Mouse (Mus musculus): ENCODE data around the gene Arhgdia. TPM values are rescaled to one million over a fixed set of nuclear protein-coding genes. Genes with fewer than 3 reads are reported as not detected.

Arhgdia gene
- 989 and 1,139 TPM in 2 replicates for polyA plus RNA-seq (2012; ENCODE audit: low replicate concordance)

DNA sequence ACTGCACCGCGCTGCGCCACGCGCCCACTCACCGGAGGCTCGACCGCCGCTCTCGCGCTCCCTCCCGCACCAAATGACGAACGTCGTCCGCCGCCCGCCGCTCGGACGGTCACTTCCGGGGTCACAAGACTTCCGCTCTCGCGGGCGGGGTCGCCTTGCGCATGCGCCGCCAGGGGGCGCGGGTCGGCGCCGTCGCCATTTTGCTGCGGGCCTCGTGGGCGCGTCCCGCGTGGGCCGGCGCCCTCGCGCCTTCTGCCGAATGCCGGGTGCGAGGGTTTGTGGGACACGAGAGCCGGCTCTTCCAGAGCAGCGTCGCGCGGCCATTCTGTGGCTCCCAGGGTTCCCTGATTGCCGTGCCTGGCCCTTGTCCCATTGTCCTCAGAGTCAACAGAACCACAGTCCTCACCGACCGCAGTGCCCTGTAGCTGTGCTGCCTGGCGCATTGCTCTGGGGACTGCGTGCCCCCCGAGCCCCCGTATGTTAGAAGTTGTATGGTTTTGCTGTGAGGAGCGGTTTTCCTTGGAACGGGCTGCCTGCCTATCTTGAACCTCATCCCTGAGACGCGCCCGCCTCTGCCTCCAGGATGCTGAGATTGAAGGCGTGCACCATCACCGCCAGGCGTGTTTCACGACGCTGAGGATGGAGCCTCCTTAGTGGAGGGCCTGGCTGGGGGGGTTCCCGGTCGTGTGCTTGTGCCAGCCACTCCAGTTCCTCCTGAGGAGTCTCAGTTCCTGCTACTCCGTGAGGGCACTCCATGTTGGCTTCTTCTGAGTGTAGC lies at the start of gene Arhgdia:
Gene Arhgdia (minus strand): TSS at position 135 of the 778 bp plus-strand sequence.

DNA sequence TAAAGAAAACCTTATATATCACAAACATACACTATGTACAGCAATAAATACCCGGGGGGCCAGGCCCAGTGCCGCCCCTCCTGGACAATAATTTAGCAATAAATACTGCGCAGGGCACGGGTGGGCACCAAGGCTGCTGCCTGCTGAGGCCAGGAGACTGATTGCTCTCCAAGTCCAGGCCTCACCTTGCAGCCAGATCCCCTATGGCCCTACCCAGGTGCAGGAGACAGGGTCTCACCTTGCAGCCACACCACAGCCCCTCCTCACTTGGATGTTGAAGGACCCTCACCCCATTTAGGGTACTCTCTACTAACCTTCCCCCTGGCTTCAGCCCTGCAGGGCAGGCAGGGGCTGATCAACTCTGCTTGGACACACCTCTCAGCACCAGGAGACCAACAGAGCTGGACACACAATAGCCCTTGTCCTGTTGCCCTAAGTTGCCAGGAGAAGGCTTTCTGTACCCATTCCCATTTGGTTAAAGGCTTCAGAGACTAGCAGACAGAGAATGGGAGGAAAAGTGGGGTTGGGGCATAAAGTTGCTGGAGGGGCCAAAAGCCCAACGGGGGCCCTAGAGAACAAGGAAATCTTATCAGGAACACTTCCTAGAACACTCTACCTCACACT lies 43.8 kb upstream of the Arhgdia start, which contains the start of gene Sirt7:
Gene Sirt7 (minus strand): TSS at position 89 of the 624 bp plus-strand sequence.

DNA sequence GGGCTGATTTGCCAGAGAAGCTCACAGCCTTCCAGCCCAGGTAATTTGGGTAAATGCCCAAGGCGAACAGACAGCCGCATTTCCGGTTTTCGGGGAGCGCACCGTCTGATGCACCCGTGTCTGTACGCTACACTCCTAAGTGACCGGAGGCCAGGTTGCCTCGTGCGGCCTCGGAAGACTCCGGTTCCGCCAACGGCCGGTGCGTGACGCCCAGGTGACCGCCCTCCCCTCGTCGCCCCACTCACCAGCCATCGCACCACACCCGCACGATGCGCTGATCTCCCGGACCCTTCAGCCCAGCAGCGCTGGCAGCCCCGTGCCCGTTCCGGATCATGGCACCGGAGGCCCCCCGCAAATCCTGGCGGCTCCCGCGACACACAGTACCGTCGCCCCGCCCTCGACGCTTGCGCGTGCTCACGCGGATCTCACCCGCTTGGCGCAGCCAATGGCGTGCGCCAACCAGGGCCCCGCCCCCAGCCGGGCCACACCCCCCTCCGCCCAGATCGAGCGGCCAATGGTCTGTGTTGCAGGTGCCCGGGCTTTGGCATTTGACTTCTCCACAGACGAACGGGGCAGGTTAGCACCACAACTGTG lies 36.2 kb upstream of the Arhgdia start, which contains the start of gene Pcyt2:
Gene Pcyt2 (minus strand): TSS at position 418 of the 594 bp plus-strand sequence.

DNA sequence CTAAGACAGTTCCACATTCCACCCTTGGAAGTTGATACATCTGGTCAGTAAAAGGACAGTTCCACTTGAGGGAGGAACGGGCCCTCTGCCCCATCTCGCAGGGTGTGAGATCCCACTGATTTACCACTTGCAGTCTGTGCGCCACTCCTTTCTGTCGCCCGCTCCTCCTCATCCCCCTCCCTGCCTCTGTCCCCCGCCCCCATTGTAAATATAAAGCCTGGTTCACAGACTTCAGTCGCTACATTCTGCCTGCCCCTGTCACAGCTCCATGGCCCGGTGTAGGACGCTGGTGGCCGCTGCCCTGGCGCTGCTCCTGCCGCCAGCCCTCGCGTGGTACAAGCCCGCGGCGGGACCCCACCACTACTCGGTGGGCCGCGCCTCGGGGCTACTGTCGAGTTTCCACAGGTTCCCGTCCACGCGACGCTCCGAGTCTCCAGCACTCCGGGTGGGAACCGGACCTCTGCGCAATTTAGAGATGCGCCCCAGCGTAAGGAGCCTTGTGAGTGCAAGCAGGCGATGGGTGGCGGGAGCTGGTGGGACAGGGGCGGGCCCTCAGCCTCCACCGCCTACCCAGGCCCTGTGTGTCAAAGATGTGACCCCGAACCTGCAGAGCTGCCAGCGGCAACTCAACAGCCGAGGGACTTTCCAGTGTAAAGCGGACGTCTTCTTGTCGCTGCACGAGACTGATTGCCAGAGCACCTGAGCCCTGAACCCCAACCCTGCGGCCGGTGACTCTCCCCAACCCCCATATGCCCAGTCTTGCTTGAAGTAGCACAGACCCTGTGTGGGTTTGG lies 27.0 kb upstream of the Arhgdia start, which contains the start of gene Npb:
Gene Npb (plus strand): TSS at position 237 of the 794 bp plus-strand sequence.

DNA sequence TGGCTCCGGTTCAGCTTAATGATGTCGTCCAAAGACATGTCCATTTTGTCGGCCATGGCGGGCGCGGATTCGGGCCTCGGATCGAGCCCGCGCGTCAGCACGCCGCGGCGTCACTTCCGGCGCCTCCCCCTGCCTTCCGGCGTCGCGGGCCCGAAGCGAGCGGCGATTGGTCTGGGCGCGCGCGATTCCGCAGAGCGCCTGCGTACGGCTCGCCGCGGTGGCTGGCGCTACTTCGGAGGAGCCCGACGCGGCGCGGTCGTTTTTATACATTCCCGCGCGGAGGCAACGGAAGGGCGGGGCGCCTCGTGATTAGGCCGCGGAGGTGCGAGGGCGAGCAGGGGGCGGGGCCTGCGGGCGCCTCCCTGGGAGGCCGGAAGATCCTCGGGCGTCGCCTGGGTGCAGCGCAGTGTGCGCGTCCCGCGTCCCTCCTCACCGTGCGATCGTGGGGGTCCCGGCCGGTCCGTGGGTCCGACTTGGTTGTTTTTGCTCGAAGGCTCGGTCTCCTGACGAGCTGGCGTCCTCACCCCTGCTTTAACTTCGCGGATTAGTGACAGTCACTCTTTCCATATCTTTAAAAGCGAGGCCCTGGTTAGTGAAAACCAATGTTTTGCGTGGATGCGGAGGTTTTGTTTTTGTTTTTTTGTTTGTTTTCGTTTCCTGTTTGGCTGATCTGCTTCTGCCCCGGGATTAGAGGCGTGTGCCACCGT lies 17.0 kb upstream of the Arhgdia start, which contains the start of the genes Alyref and Anapc11:
Gene Alyref (minus strand): TSS at position 83 of the 707 bp plus-strand sequence.
Gene Anapc11 (plus strand): TSS at position 139 of the 707 bp plus-strand sequence.

DNA sequence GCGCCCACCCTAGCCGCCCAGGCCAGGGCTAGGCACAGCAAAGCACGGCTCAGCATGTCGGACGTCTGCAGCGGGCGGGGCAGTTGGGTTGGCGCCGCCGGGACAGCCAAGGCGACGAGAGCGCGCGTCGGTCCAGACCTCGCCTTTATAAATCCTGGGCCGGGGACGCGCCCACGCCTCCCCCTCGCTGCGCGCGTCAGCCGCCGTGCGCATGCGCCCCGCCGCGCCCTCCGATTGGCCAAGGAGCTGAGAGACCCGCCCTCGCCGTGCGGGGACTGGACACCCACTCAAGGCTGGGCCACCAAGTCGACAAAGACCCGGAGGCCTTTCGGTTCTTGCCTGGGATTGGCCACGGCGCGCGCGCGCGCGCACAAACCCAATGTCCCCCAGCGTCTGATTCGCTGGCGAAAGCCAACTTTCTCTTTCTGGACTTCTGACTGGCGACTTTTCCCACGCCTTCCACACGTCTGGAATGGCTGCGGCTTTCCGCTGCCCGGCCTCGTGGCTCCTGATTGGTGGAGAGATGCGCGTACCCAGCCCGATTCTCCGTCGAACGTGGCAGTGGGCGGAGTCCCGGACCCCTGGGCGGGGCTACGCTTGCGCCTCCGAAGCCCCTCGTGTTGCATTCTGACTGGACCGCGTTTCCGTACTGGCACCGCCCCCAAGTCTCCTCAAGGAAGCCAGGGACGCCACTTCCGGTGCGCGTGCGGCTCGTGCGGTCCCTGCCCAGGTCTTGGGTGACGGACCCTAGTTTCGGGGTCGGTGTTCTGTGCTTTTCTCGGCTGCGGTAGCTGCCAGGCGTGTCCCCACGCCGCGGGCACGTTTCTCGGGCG lies 8.5 kb downstream of the Arhgdia start, which contains the start of gene P4hb:
Gene P4hb (minus strand): TSS at position 502 of the 833 bp plus-strand sequence.

DNA sequence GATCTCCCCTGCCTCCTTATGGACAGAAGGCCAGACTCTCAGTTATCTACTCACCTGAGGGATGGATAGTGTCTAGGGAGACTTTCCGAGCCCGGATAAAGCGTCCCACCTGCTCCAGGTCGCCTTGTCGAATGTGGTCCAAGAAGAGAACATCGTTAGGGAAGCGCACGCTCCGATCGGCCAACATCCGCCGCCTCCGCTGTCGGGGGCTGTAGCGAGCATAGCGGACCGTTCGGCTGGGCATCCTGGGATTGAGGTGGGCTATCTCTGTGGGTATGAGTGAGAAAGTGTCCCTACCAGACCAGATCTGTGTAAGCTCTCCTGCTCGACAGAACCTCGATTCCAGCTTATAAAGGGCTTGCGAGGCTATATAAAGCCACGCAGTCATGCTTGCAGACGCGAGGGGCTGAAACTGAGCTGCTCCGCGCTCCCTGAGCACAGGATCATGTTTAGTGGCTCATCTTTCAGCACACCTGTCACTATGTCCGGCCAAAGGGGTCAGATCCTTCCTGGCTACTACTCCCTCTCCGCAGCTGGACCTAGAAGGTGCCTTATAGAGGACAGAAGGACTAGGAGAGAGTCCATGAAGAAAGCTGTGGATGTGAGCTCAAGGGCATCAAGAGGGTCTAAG lies 30.5 kb downstream of the Arhgdia start, which contains the start of gene Ppp1r27:
Gene Ppp1r27 (minus strand): TSS at position 323 of the 631 bp plus-strand sequence.

DNA sequence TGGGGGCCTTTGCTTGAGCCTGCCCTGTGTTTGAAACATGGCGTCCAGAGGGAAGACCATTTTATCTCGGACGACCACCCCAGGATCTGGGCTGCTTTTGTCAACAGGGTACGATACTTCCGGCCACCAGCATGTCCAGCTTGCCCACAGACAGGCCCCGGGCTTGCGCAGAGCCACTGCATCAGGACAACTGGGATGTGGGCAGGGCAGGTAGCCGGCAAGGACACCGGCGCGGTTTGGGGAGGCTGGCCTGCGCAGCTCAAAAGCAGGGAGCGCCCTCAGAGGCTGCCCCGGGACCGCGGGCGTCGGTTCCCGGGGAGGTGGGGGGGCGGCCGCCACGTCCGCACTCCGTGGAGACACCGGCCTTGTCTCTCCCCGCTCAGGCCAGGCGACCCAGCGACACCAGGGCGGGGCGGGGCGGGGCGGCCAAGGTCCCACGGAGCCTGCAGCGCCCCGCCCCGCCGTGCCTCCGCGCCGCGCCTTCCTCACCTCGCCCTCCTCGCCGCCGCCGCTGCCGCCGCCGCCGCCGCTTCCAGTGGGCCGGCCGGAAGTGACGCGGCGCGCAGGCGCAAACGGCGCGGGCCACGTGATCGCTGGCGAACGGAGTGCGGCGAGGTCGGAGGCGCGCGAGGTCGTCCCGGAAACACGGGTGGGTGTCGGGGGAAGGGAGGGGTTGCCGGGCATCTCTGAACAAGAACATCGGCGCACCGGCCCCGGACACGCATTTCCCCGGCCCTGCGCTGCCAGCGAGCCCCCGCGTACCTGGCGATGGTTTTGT lies 32.1 kb downstream of the Arhgdia start, which contains the start of gene Mcrip1:
Gene Mcrip1 (minus strand): TSS at position 560 of the 778 bp plus-strand sequence.

DNA sequence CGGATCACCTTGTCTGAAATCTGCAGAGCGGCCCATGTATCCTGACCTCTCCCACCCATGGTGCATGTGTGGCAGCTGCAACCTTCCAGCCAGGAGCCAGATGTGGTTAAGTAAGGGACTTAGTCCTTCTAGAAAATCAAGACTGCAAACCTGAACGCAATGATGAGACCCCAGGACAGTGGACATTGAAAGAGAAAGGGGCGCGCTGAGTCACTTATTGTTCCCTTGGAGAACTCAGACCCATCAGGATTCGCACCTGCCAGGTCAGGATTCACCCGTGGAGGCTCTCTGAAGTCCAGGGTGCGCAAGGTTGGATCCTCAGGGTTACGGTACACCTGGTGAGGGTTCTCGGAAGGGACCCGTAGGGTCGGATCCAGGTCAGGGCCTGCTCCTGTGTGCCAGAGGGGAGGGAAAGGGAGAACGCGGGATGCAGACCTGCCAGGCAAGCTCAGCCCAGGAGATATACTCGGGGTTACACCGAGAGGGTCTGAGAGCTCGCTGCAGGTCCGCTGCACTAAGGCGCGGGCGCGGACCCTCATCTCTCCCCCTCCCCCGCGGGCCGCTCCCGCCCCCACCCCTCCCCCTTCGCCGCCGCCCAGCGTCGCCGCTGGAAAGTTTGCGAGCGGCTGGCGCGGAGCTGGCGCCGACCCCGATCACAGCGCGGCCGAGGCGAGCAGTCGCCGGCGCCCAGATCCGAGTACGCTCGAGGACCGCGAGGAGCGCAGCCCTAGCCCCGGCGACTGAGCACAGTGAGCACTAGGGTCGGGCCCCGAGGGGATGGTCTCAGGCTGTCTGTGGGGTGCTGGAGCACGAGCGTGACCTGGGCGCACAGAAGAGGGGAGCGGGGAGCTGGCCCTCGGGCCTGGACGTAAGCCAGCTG lies 51.1 kb downstream of the Arhgdia start, which contains the start of gene Gcgr:
Gene Gcgr (plus strand): TSS at position 615 of the 880 bp plus-strand sequence.

Other genes with a start within 250 kb of the Arhgdia start
- gene Actg1, start 233.1 kb downstream of the Arhgdia start, polyA plus RNA-seq (2012; ENCODE audit: low replicate concordance), result 867 and 988 TPM in 2 replicates
- gene Fscn2, start 220.1 kb downstream of the Arhgdia start, polyA plus RNA-seq (2012; ENCODE audit: low replicate concordance), result 0.08 TPM in 1 of 2 replicates, not detected in the other
- gene Faap100, start 202.9 kb downstream of the Arhgdia start, polyA plus RNA-seq (2012; ENCODE audit: low replicate concordance), result 21.3 and 34.2 TPM in 2 replicates
- 61.4 and 65.9 TPM in 2 replicates for gene Nploc4, start 143.9 kb downstream of the Arhgdia start, polyA plus RNA-seq (2012; ENCODE audit: low replicate concordance)
- 0.07 TPM in 1 of 2 replicates, not detected in the other for gene Tspan10, start 139.0 kb downstream of the Arhgdia start, polyA plus RNA-seq (2012; ENCODE audit: low replicate concordance)
- gene Pde6g, start 128.1 kb downstream of the Arhgdia start, polyA plus RNA-seq (2012; ENCODE audit: low replicate concordance), result 0.13 and 0.58 TPM in 2 replicates
- 10.5 and 12.8 TPM in 2 replicates for gene Oxld1, start 123.6 kb downstream of the Arhgdia start, polyA plus RNA-seq (2012; ENCODE audit: low replicate concordance)
- gene Ccdc137, start 123.5 kb downstream of the Arhgdia start, polyA plus RNA-seq (2012; ENCODE audit: low replicate concordance), result 20.5 and 30.8 TPM in 2 replicates
- 27.3 and 31.8 TPM in 2 replicates for gene Arl16, start 114.0 kb downstream of the Arhgdia start, polyA plus RNA-seq (2012; ENCODE audit: low replicate concordance)
- 130 and 185 TPM in 2 replicates for gene Mrpl12, start 97.0 kb downstream of the Arhgdia start, polyA plus RNA-seq (2012; ENCODE audit: low replicate concordance)
- 27.5 and 43.7 TPM in 2 replicates for gene Slc25a10, start 89.8 kb downstream of the Arhgdia start, polyA plus RNA-seq (2012; ENCODE audit: low replicate concordance)
- not detected in 2 replicates for gene Gcgr, start 50.9 kb downstream of the Arhgdia start, polyA plus RNA-seq (2012; ENCODE audit: low replicate concordance)
- 130 and 145 TPM in 2 replicates for gene Mcrip1, start 31.9 kb downstream of the Arhgdia start, polyA plus RNA-seq (2012; ENCODE audit: low replicate concordance)
- not detected in 2 replicates for gene Ppp1r27, start 30.5 kb downstream of the Arhgdia start, polyA plus RNA-seq (2012; ENCODE audit: low replicate concordance)
- 322 and 696 TPM in 2 replicates for gene P4hb, start 8.4 kb downstream of the Arhgdia start, polyA plus RNA-seq (2012; ENCODE audit: low replicate concordance)
- 123 and 133 TPM in 2 replicates for gene Alyref, start 16.7 kb upstream of the Arhgdia start, polyA plus RNA-seq (2012; ENCODE audit: low replicate concordance)
- 30.2 and 93.3 TPM in 2 replicates for gene Anapc11, start 16.8 kb upstream of the Arhgdia start, polyA plus RNA-seq (2012; ENCODE audit: low replicate concordance)
- gene Npb, start 26.9 kb upstream of the Arhgdia start, polyA plus RNA-seq (2012; ENCODE audit: low replicate concordance), result 3.7 and 6.2 TPM in 2 replicates
- 62.9 and 99.6 TPM in 2 replicates for gene Pcyt2, start 36.3 kb upstream of the Arhgdia start, polyA plus RNA-seq (2012; ENCODE audit: low replicate concordance)
- 225 and 508 TPM in 2 replicates for gene Sirt7, start 43.6 kb upstream of the Arhgdia start, polyA plus RNA-seq (2012; ENCODE audit: low replicate concordance)
- 42.4 and 46.3 TPM in 2 replicates for gene Mafg, start 52.0 kb upstream of the Arhgdia start, polyA plus RNA-seq (2012; ENCODE audit: low replicate concordance)
- gene Pycr1, start 62.1 kb upstream of the Arhgdia start, polyA plus RNA-seq (2012; ENCODE audit: low replicate concordance), result 1.2 and 1.3 TPM in 2 replicates
- 0.42 and 1.4 TPM in 2 replicates for gene Myadml2, start 66.5 kb upstream of the Arhgdia start, polyA plus RNA-seq (2012; ENCODE audit: low replicate concordance)
- not detected in 2 replicates for gene Notum, start 79.6 kb upstream of the Arhgdia start, polyA plus RNA-seq (2012; ENCODE audit: low replicate concordance)
- gene Aspscr1, start 91.3 kb upstream of the Arhgdia start, polyA plus RNA-seq (2012; ENCODE audit: low replicate concordance), result 214 and 360 TPM in 2 replicates
- 30.9 and 103 TPM in 2 replicates for gene Cenpx, start 132.1 kb upstream of the Arhgdia start, polyA plus RNA-seq (2012; ENCODE audit: low replicate concordance)
- 32.9 and 53.7 TPM in 2 replicates for gene Lrrc45, start 132.3 kb upstream of the Arhgdia start, polyA plus RNA-seq (2012; ENCODE audit: low replicate concordance)
- gene Rac3, start 139.8 kb upstream of the Arhgdia start, polyA plus RNA-seq (2012; ENCODE audit: low replicate concordance), result 5.3 and 8.2 TPM in 2 replicates
- 20.4 and 47.0 TPM in 2 replicates for gene Dcxr, start 145.7 kb upstream of the Arhgdia start, polyA plus RNA-seq (2012; ENCODE audit: low replicate concordance)
- 7.5 and 8.2 TPM in 2 replicates for gene Cbr2, start 150.5 kb upstream of the Arhgdia start, polyA plus RNA-seq (2012; ENCODE audit: low replicate concordance)
- gene Hmga1b, start 181.2 kb upstream of the Arhgdia start, polyA plus RNA-seq (2012; ENCODE audit: low replicate concordance), result 196 and 300 TPM in 2 replicates
- gene Rfng, start 202.6 kb upstream of the Arhgdia start, polyA plus RNA-seq (2012; ENCODE audit: low replicate concordance), result 32.8 and 46.1 TPM in 2 replicates
- gene Gps1, start 202.6 kb upstream of the Arhgdia start, polyA plus RNA-seq (2012; ENCODE audit: low replicate concordance), result 27.5 and 29.8 TPM in 2 replicates
- gene Dus1l, start 214.8 kb upstream of the Arhgdia start, polyA plus RNA-seq (2012; ENCODE audit: low replicate concordance), result 78.0 and 102 TPM in 2 replicates
- 64.1 and 156 TPM in 2 replicates for gene Fasn, start 242.9 kb upstream of the Arhgdia start, polyA plus RNA-seq (2012; ENCODE audit: low replicate concordance)

Data from hematopoietic multipotent progenitor cell, adult 10-12 weeks (in vitro differentiated cells).